Mouse (Mus musculus): Measurements from ENCODE around the gene Cyp1b1.

Gene Cyp1b1

GRCm38 (mm10) chr17:79713643-79714367, 1.1 kb downstream of the Cyp1b1 start:
- DNase-seq (ENCODE audit: low read depth) = peak; percentile 15

- DNase-seq (ENCODE audit: low read depth) = no peak
These were observed 1.6 kb downstream of the Cyp1b1 start for GRCm38 (mm10) chr17:79713276-79713642.

GRCm38 (mm10) chr17:79712536-79712935, 2.3 kb downstream of the Cyp1b1 start:
- DNase-seq (ENCODE audit: low read depth) = peak; percentile 5

- no peak for DNase-seq (ENCODE audit: low read depth)
These were observed 2.9 kb downstream of the Cyp1b1 start for GRCm38 (mm10) chr17:79711944-79712343.

GRCm38 (mm10) chr17:79710246-79710842, 4.5 kb downstream of the Cyp1b1 start:
- no peak for DNase-seq (ENCODE audit: low read depth)

- no peak for DNase-seq (ENCODE audit: low read depth)
These were observed 5.1 kb downstream of the Cyp1b1 start for GRCm38 (mm10) chr17:79709718-79710117.

- no peak for DNase-seq (ENCODE audit: low read depth)
These were observed 6.7 kb downstream of the Cyp1b1 start for GRCm38 (mm10) chr17:79708168-79708567.

GRCm38 (mm10) chr17:79705671-79706455, 9.0 kb downstream of the Cyp1b1 start:
- no peak for DNase-seq (ENCODE audit: low read depth)

GRCm38 (mm10) chr17:79700871-79701270, 14.0 kb downstream of the Cyp1b1 start:
- DNase-seq (ENCODE audit: low read depth) = no peak

- DNase-seq (ENCODE audit: low read depth) = no peak
These were observed 15.7 kb downstream of the Cyp1b1 start for GRCm38 (mm10) chr17:79699197-79699596.

- DNase-seq (ENCODE audit: low read depth) = no peak
These were observed 19.3 kb downstream of the Cyp1b1 start for GRCm38 (mm10) chr17:79695541-79695940.

- DNase-seq (ENCODE audit: low read depth) = no peak
These were observed 19.8 kb downstream of the Cyp1b1 start for GRCm38 (mm10) chr17:79695106-79695505.

- no peak for DNase-seq (ENCODE audit: low read depth)
These were observed 44.0 kb downstream of the Cyp1b1 start for GRCm38 (mm10) chr17:79670837-79671236.

GRCm38 (mm10) chr17:79664106-79664417, 50.8 kb downstream of the Cyp1b1 start:
- DNase-seq (ENCODE audit: low read depth) = no peak

GRCm38 (mm10) chr17:79663393-79664105, 51.3 kb downstream of the Cyp1b1 start:
- peak; percentile 64 for DNase-seq (ENCODE audit: low read depth)

- DNase-seq (ENCODE audit: low read depth) = no peak
These were observed 53.0 kb downstream of the Cyp1b1 start for GRCm38 (mm10) chr17:79661848-79662247.

GRCm38 (mm10) chr17:79661387-79661786, 53.5 kb downstream of the Cyp1b1 start:
- peak; percentile 73 for DNase-seq (ENCODE audit: low read depth)

- DNase-seq (ENCODE audit: low read depth) = no peak
These were observed 56.0 kb downstream of the Cyp1b1 start for GRCm38 (mm10) chr17:79658863-79659262.

GRCm38 (mm10) chr17:79658452-79658851, 56.4 kb downstream of the Cyp1b1 start:
- no peak for DNase-seq (ENCODE audit: low read depth)

- no peak for DNase-seq (ENCODE audit: low read depth)
These were observed 57.1 kb downstream of the Cyp1b1 start for GRCm38 (mm10) chr17:79657785-79658184.

- no peak for DNase-seq (ENCODE audit: low read depth)
These were observed 60.7 kb downstream of the Cyp1b1 start for GRCm38 (mm10) chr17:79654187-79654586.

- DNase-seq (ENCODE audit: low read depth) = no peak
These were observed 61.7 kb downstream of the Cyp1b1 start for GRCm38 (mm10) chr17:79653171-79653570.

Measured in naive thymus-derived CD4-positive, alpha-beta T cell, adult 2 months (primary cell).